Mouse (Mus musculus): ENCODE data around the gene Nek6. TPM values are rescaled to one million over a fixed set of nuclear protein-coding genes. Genes with fewer than 3 reads are reported as not detected.
A peak's percentile ranks its signal among the peaks of the same experiment; 100 is the strongest.

Gene Nek6
- polyA plus RNA-seq, 1 experiment from 2014 or later: 75.9 TPM

- no peak overlapping the region for H3K4me3 ChIP-seq (ENCODE audit: low read length)
- no peak overlapping the region for H3K4me2 ChIP-seq (replicated peaks; ENCODE audit: low read depth, low read length)
- no peak overlapping the region for H3K9ac ChIP-seq (ENCODE audit: low read depth, low read length)
- no peaks in the 10 kb centered on the region for H3K9me3 ChIP-seq (ENCODE audit: control insufficient read depth, low read length)
- ATAC-seq (ENCODE audit: low FRiP score, low TSS enrichment): peak; percentile 55
- no peaks in the 10 kb centered on the region for H3K27me3 ChIP-seq (ENCODE audit: control insufficient read depth, insufficient read depth, low read length)
- H3K4me1 ChIP-seq (ENCODE audit: control insufficient read depth, insufficient read depth, low read length): peaks cover 31% of the 10 kb centered on the region
- peak overlapping the region; percentile 14; the same call in 1 of the 2 replicates for H3K27ac ChIP-seq (ENCODE audit: low read depth, low read length)
- H3K36me3 ChIP-seq (ENCODE audit: control insufficient read depth, insufficient read depth, low read length): no peaks in the 10 kb centered on the region
- WGBS: 18% methylated on average over 6 of the region's 6 CpGs
Observed at GRCm38 (mm10) chr2:38530955-38531381, 19.5 kb downstream of the Nek6 start.

- Histone ChIP-seq H3K4me1 (ENCODE audit: control insufficient read depth, insufficient read depth, low read length) (peaks cover 43% of the 10 kb centered on the region), H3K27ac (ENCODE audit: low read depth, low read length) (no peak overlapping the region)
- 55% methylated on average over 6 of the region's 6 CpGs for WGBS
Observed at GRCm38 (mm10) chr2:38533322-38533721, 21.9 kb downstream of the Nek6 start.

GRCm38 (mm10) chr2:38533767-38534166 lies 22.3 kb downstream of the Nek6 start:
- Histone ChIP-seq H3K9me3 (ENCODE audit: control insufficient read depth, low read length) (no peaks in the 10 kb centered on the region), H3K27ac (ENCODE audit: low read depth, low read length) (no peak overlapping the region), H3K4me3 (ENCODE audit: low read length) (no peak overlapping the region), H3K4me2 (replicated peaks; ENCODE audit: low read depth, low read length) (no peak overlapping the region), H3K9ac (ENCODE audit: low read depth, low read length) (0 out of 2 replicates have a peak overlapping the region, but pooled peaks have one; percentile 18), H3K36me3 (ENCODE audit: control insufficient read depth, insufficient read depth, low read length) (no peaks in the 10 kb centered on the region), H3K27me3 (ENCODE audit: control insufficient read depth, insufficient read depth, low read length) (no peaks in the 10 kb centered on the region), H3K4me1 (ENCODE audit: control insufficient read depth, insufficient read depth, low read length) (peaks cover 43% of the 10 kb centered on the region)
- no peak for ATAC-seq (ENCODE audit: low FRiP score, low TSS enrichment)
- 58% methylated on average over 6 of the region's 6 CpGs for WGBS

More at GRCm38 (mm10) chr2:38533322-38533721, 21.9 kb downstream of the Nek6 start:
- H3K4me2 ChIP-seq (replicated peaks; ENCODE audit: low read depth, low read length): no peak overlapping the region
- H3K4me3 ChIP-seq (ENCODE audit: low read length): no peak overlapping the region
- H3K27me3 ChIP-seq (ENCODE audit: control insufficient read depth, insufficient read depth, low read length): no peaks in the 10 kb centered on the region
- ATAC-seq (ENCODE audit: low FRiP score, low TSS enrichment): no peak
- no peaks in the 10 kb centered on the region for H3K9me3 ChIP-seq (ENCODE audit: control insufficient read depth, low read length)
- H3K9ac ChIP-seq (ENCODE audit: low read depth, low read length): no peak overlapping the region
- no peaks in the 10 kb centered on the region for H3K36me3 ChIP-seq (ENCODE audit: control insufficient read depth, insufficient read depth, low read length)

GRCm38 (mm10) chr2:38534241-38534940 lies 22.9 kb downstream of the Nek6 start:
- WGBS: 88% methylated on average over 5 of the region's 5 CpGs
- Histone ChIP-seq H3K9me3 (ENCODE audit: control insufficient read depth, low read length) (no peaks in the 10 kb centered on the region), H3K4me3 (ENCODE audit: low read length) (no peak overlapping the region), H3K27ac (ENCODE audit: low read depth, low read length) (no peak overlapping the region), H3K4me1 (ENCODE audit: control insufficient read depth, insufficient read depth, low read length) (peaks cover 42% of the 10 kb centered on the region), H3K4me2 (replicated peaks; ENCODE audit: low read depth, low read length) (no peak overlapping the region), H3K27me3 (ENCODE audit: control insufficient read depth, insufficient read depth, low read length) (no peaks in the 10 kb centered on the region), H3K9ac (ENCODE audit: low read depth, low read length) (no peak overlapping the region), H3K36me3 (ENCODE audit: control insufficient read depth, insufficient read depth, low read length) (no peaks in the 10 kb centered on the region)
- no peak for ATAC-seq (ENCODE audit: low FRiP score, low TSS enrichment)

GRCm38 (mm10) chr2:38535051-38535450 lies 23.6 kb downstream of the Nek6 start:
- H3K4me1 ChIP-seq (ENCODE audit: control insufficient read depth, insufficient read depth, low read length): peaks cover 35% of the 10 kb centered on the region
- no peak for ATAC-seq (ENCODE audit: low FRiP score, low TSS enrichment)
- no peaks in the 10 kb centered on the region for H3K9me3 ChIP-seq (ENCODE audit: control insufficient read depth, low read length)
- H3K4me2 ChIP-seq (replicated peaks; ENCODE audit: low read depth, low read length): no peak overlapping the region
- WGBS: 71% methylated on average over 8 of the region's 8 CpGs
- H3K27me3 ChIP-seq (ENCODE audit: control insufficient read depth, insufficient read depth, low read length): no peaks in the 10 kb centered on the region
- H3K27ac ChIP-seq (ENCODE audit: low read depth, low read length): no peak overlapping the region
- H3K36me3 ChIP-seq (ENCODE audit: control insufficient read depth, insufficient read depth, low read length): no peaks in the 10 kb centered on the region
- H3K9ac ChIP-seq (ENCODE audit: low read depth, low read length): no peak overlapping the region
- H3K4me3 ChIP-seq (ENCODE audit: low read length): no peak overlapping the region

GRCm38 (mm10) chr2:38535521-38536220 lies 24.2 kb downstream of the Nek6 start:
- no peak overlapping the region for H3K4me2 ChIP-seq (replicated peaks; ENCODE audit: low read depth, low read length)
- H3K9me3 ChIP-seq (ENCODE audit: control insufficient read depth, low read length): no peaks in the 10 kb centered on the region
- H3K9ac ChIP-seq (ENCODE audit: low read depth, low read length): no peak overlapping the region
- no peak overlapping the region for H3K4me3 ChIP-seq (ENCODE audit: low read length)
- no peak overlapping the region for H3K27ac ChIP-seq (ENCODE audit: low read depth, low read length)
- 64% methylated on average over 14 of the region's 14 CpGs for WGBS
- peaks cover 29% of the 10 kb centered on the region for H3K4me1 ChIP-seq (ENCODE audit: control insufficient read depth, insufficient read depth, low read length)
- H3K27me3 ChIP-seq (ENCODE audit: control insufficient read depth, insufficient read depth, low read length): no peaks in the 10 kb centered on the region
- no peaks in the 10 kb centered on the region for H3K36me3 ChIP-seq (ENCODE audit: control insufficient read depth, insufficient read depth, low read length)
- no peak for ATAC-seq (ENCODE audit: low FRiP score, low TSS enrichment)

GRCm38 (mm10) chr2:38536331-38536731 lies 24.9 kb downstream of the Nek6 start:
- Histone ChIP-seq H3K4me1 (ENCODE audit: control insufficient read depth, insufficient read depth, low read length) (peaks cover 22% of the 10 kb centered on the region), H3K36me3 (ENCODE audit: control insufficient read depth, insufficient read depth, low read length) (no peaks in the 10 kb centered on the region), H3K4me2 (replicated peaks; ENCODE audit: low read depth, low read length) (no peak overlapping the region), H3K9me3 (ENCODE audit: control insufficient read depth, low read length) (no peaks in the 10 kb centered on the region), H3K27me3 (ENCODE audit: control insufficient read depth, insufficient read depth, low read length) (no peaks in the 10 kb centered on the region), H3K27ac (ENCODE audit: low read depth, low read length) (no peak overlapping the region), H3K9ac (ENCODE audit: low read depth, low read length) (no peak overlapping the region), H3K4me3 (ENCODE audit: low read length) (no peak overlapping the region)
- peak; percentile 25; the same call in 1 of the 2 replicates for ATAC-seq (ENCODE audit: low FRiP score, low TSS enrichment)
- 51% methylated on average over 8 of the region's 8 CpGs for WGBS

- H3K4me1 ChIP-seq (ENCODE audit: control insufficient read depth, insufficient read depth, low read length): peaks cover 22% of the 10 kb centered on the region
- H3K36me3 ChIP-seq (ENCODE audit: control insufficient read depth, insufficient read depth, low read length): no peaks in the 10 kb centered on the region
- no peak for ATAC-seq (ENCODE audit: low FRiP score, low TSS enrichment)
- no peaks in the 10 kb centered on the region for H3K27me3 ChIP-seq (ENCODE audit: control insufficient read depth, insufficient read depth, low read length)
- no peak overlapping the region for H3K9ac ChIP-seq (ENCODE audit: low read depth, low read length)
- H3K4me2 ChIP-seq (replicated peaks; ENCODE audit: low read depth, low read length): no peak overlapping the region
- H3K27ac ChIP-seq (ENCODE audit: low read depth, low read length): no peak overlapping the region
- WGBS: 89% methylated on average over 9 of the region's 9 CpGs
- no peak overlapping the region for H3K4me3 ChIP-seq (ENCODE audit: low read length)
- no peaks in the 10 kb centered on the region for H3K9me3 ChIP-seq (ENCODE audit: control insufficient read depth, low read length)
Observed at GRCm38 (mm10) chr2:38539677-38540076, 28.2 kb downstream of the Nek6 start.

GRCm38 (mm10) chr2:38540666-38541065 lies 29.2 kb downstream of the Nek6 start:
- H3K27me3 ChIP-seq (ENCODE audit: control insufficient read depth, insufficient read depth, low read length): no peaks in the 10 kb centered on the region

More at GRCm38 (mm10) chr2:38540666-38541065, 29.2 kb downstream of the Nek6 start:
- WGBS: 75% methylated on average over 6 of the region's 6 CpGs
- no peaks in the 10 kb centered on the region for H3K36me3 ChIP-seq (ENCODE audit: control insufficient read depth, insufficient read depth, low read length)
- H3K9me3 ChIP-seq (ENCODE audit: control insufficient read depth, low read length): no peaks in the 10 kb centered on the region
- no peak overlapping the region for H3K4me2 ChIP-seq (replicated peaks; ENCODE audit: low read depth, low read length)
- no peak for ATAC-seq (ENCODE audit: low FRiP score, low TSS enrichment)
- no peak overlapping the region for H3K4me3 ChIP-seq (ENCODE audit: low read length)
- peaks cover 24% of the 10 kb centered on the region for H3K4me1 ChIP-seq (ENCODE audit: control insufficient read depth, insufficient read depth, low read length)
- no peak overlapping the region for H3K9ac ChIP-seq (ENCODE audit: low read depth, low read length)
- H3K27ac ChIP-seq (ENCODE audit: low read depth, low read length): no peak overlapping the region
